Mouse (Mus musculus) ES-Bruce4 (cell line): Measurements from ENCODE around the gene Mcm2.

Experiments used
- CTCF ChIP-seq: IDR thresholded peaks from one replicate; pipeline ENCODE4 v1.8.1; 2011; ENCODE audit warnings: low read depth, low read length
- EP300 ChIP-seq: IDR thresholded peaks from 2 replicates; pipeline ENCODE4 v1.6.1; 2011; ENCODE audit warnings: low read depth, low read length; ENCODE audit not compliant: insufficient read depth
- POLR2A ChIP-seq: IDR thresholded peaks from one replicate; pipeline ENCODE4 v1.8.1; 2011; ENCODE audit warnings: low read length; ENCODE audit not compliant: insufficient read depth

DNA sequence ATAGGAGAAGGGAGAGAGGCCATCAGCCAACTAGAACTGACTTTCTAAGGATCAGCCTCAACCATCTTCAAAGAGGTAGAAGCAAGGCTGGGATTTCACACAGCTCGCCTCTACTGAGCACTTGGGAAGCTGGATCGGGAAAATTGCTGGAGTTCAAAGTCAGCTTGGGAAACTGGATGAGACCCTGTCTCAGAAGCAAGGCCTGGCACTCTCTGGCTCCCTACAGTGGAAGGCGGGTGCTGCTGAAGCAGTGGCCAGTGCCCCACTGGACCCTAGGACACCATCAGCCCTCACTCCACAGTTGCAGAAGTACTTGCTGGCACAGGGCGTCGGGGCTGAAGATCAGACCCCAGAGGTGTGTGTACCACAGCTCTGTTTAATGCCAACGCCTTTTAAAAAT is 40.8 kb downstream of the Mcm2 start:
- TF ChIP-seq CTCF = no peak
- no peak for TF ChIP-seq POLR2A
- no peak for TF ChIP-seq EP300
